19 mouse cellular contexts compared by ENCODE assay signal in the genomic region with DNA sequence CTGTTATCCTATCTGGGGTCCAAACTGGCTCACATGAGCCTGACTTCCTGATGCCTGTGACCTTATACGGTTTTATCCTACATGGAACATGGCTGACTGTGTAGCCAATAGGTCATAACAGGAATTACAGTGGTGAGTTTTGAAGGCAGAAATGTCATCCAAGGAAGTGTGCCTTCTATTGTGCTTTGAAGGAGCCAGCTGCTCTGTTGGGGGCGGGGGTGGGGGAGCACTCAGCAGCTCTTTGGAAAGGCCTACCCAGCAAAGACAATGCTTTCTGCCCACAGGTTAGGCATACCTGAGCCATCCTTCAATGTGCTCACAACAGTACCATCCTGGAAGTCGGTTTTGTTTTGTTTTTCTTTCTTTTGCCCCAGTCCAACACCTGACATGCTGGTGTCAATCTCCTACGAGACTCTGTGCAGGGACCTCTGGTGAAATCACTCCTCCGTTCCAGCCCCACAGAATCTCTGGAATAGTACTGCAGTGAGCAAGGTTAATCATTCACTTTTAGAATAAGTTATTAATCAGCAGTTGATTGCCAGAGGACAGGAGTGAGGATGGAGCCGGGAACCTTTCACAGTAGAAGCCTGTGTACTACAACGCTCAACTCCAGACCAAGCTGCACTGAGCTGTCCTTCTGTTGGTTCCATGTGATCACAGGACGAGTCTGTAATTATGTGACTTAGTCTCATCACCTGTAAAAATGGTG.
DNase-seq lines count a peak whose midpoint lies in the region; ATAC-seq lines count a peak whose summit lies in the region.
"Had no signal": no experiment of that assay in that cellular context is flagged by ENCODE, and none has a peak within 500 bp of the region (broad histone marks: within the 10 kb centered on the region; RNA-seq: fewer than 3 reads in every experiment).

No protein-coding gene starts in this region.

- H3K9ac ChIP-seq in intestine, embryonic 15.5 days: no peak overlapping the region
- H3K9ac ChIP-seq in kidney, embryonic 16.5 days (replicated peaks; ENCODE audit: low read length): no peak overlapping the region
- no peak overlapping the region for H3K9ac ChIP-seq in liver, embryonic 16.5 days (ENCODE audit: low read depth, low read length)
- H3K9ac ChIP-seq: neural tube, embryonic 15.5 days had no signal

- no peaks in the 10 kb centered on the region for H3K36me3 ChIP-seq in intestine, embryonic 15.5 days
- H3K36me3 ChIP-seq in kidney, embryonic 16.5 days (ENCODE audit: insufficient read depth, low read length): no peaks in the 10 kb centered on the region
- H3K36me3 ChIP-seq in liver, embryonic 16.5 days (ENCODE audit: control insufficient read depth, insufficient read depth): no peaks in the 10 kb centered on the region
- H3K36me3 ChIP-seq: hindbrain, embryonic 10.5 days; neural tube, embryonic 15.5 days had no signal

- no peaks in the 10 kb centered on the region for H3K27me3 ChIP-seq in intestine, embryonic 15.5 days (replicated peaks)
- H3K27me3 ChIP-seq in kidney, embryonic 16.5 days (ENCODE audit: insufficient read depth, low read length): no peaks in the 10 kb centered on the region
- no peaks in the 10 kb centered on the region for H3K27me3 ChIP-seq in liver, embryonic 16.5 days (ENCODE audit: control insufficient read depth, insufficient read depth, low read depth, low read length)
- H3K27me3 ChIP-seq: neural tube, embryonic 15.5 days had no signal

- no peak overlapping the region for H3K4me3 ChIP-seq in intestine, embryonic 15.5 days (replicated peaks)
- H3K4me3 ChIP-seq in kidney, embryonic 16.5 days (ENCODE audit: low read length): no peak overlapping the region
- no peak overlapping the region for H3K4me3 ChIP-seq in liver, embryonic 16.5 days (ENCODE audit: low read depth, low read length)
- H3K4me3 ChIP-seq: hindbrain, embryonic 10.5 days; neural tube, embryonic 15.5 days had no signal

- intact Hi-C loops in left cerebral cortex, postnatal 36 days (cut with DNase I): no loop called here

- H3K4me1 ChIP-seq in intestine, embryonic 15.5 days (replicated peaks): no peaks in the 10 kb centered on the region
- H3K4me1 ChIP-seq in kidney, embryonic 16.5 days (ENCODE audit: insufficient read depth, low read length): no peaks in the 10 kb centered on the region
- no peaks in the 10 kb centered on the region; the same call in 1 of the 2 replicates for H3K4me1 ChIP-seq in liver, embryonic 16.5 days (ENCODE audit: control insufficient read depth, low read depth, low read length)
- H3K4me1 ChIP-seq: hindbrain, embryonic 10.5 days; neural tube, embryonic 15.5 days had no signal

- H3K4me2 ChIP-seq in intestine, embryonic 15.5 days (replicated peaks): peak overlapping the region; percentile 24; the same call in 1 of the 2 replicates
- 0 out of 2 replicates have a peak overlapping the region, but pooled peaks have one; percentile 14 for H3K4me2 ChIP-seq in kidney, embryonic 16.5 days (replicated peaks; ENCODE audit: low read depth, low read length)
- no peak overlapping the region for H3K4me2 ChIP-seq in liver, embryonic 16.5 days (ENCODE audit: low read depth, low read length)
- H3K4me2 ChIP-seq: neural tube, embryonic 15.5 days had no signal

- DNase-seq in kidney, adult 11 months: peak; percentile 84
- DNase-seq in right cerebral cortex, postnatal 36 days (ENCODE audit: low spot score in 2 of 2): no peak
- DNase-seq in left cerebral cortex, postnatal 36 days (ENCODE audit: low spot score in 2 of 2): no peak
- no peak for DNase-seq in embryo, embryonic 10.5 days (ENCODE audit: low spot score)
- no peak for DNase-seq in adrenal gland, postnatal 10 days
- DNase-seq: cerebellum, adult 2 months; cerebellum, postnatal 36 days; gastrocnemius, postnatal 36 days; lung, adult 2 months; lung, postnatal 36 days; spleen, adult 18-20 months; thymus, postnatal 36 days had no signal

- H3K9me3 ChIP-seq in intestine, embryonic 15.5 days: no peaks in the 10 kb centered on the region
- no peaks in the 10 kb centered on the region for H3K9me3 ChIP-seq in kidney, embryonic 16.5 days (ENCODE audit: low read length)
- H3K9me3 ChIP-seq in liver, embryonic 16.5 days (replicated peaks; ENCODE audit: control insufficient read depth, low read length): no peaks in the 10 kb centered on the region
- H3K9me3 ChIP-seq: hindbrain, embryonic 10.5 days; neural tube, embryonic 15.5 days had no signal

- 71% methylated on average over 8 of the region's 8 CpGs for WGBS in intestine, embryonic 15.5 days
- 60% methylated on average over 8 of the region's 8 CpGs for WGBS in kidney, embryonic 16.5 days
- WGBS in liver, embryonic 16.5 days (ENCODE audit: insufficient replicate concordance): 63% methylated on average over 8 of the region's 8 CpGs

- peak; percentile 98 for ATAC-seq in intestine, embryonic 15.5 days
- peak; percentile 97 for ATAC-seq in kidney, embryonic 16.5 days (ENCODE audit: low FRiP score, low TSS enrichment)
- ATAC-seq in liver, embryonic 16.5 days (ENCODE audit: low read depth): peak; percentile 85
- ATAC-seq: inflammation-experienced regulatory T-cells, adult 6 months; midbrain, embryonic 16.5 days had no signal

- H3K27ac ChIP-seq in intestine, embryonic 15.5 days: peak overlapping the region; percentile 62; the same call in 1 of the 2 replicates
- peak overlapping the region; percentile 63 for H3K27ac ChIP-seq in kidney, embryonic 16.5 days (ENCODE audit: low read length)
- H3K27ac ChIP-seq in liver, embryonic 16.5 days (ENCODE audit: low read length): 0 out of 2 replicates have a peak overlapping the region, but pooled peaks have one; percentile 37
- H3K27ac ChIP-seq: hindbrain, embryonic 10.5 days; neural tube, embryonic 15.5 days had no signal
